Mouse (Mus musculus): ENCODE data around the gene Ankrd13a. TPM values are rescaled to one million over a fixed set of nuclear protein-coding genes. Genes with fewer than 3 reads are reported as not detected.

The Ankrd13a gene
- polyA plus RNA-seq, 1 experiment from 2014 or later, result 49.4 TPM

DNA sequence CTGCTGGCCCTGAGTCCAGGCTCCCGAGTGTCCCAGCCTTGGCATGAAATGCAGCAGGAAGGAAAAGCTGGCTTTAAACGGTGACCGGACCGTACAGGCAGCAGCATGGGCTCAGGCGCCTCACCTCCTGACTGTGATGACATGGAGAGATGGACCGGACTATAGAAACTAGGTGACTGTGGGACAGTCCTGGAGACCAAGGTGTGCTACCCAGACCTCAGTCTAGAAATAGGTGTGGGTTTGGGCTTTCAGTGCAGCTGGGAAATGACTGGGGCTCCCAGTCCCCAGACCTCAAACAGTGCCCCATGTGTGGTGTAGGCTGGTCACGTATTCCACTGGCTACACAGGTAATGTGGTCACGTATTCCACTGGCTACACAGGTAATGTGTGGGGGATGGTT lies 32.2 kb downstream of the Ankrd13a start:
- WGBS, result 84% methylated on average over 8 of the region's 8 CpGs
- Histone ChIP-seq H3K4me2 (ENCODE audit: low read depth, severe bottlenecking) (no peak overlapping the region), H3K4me3 (ENCODE audit: low read depth, low read length) (no peak overlapping the region), H3K9ac (ENCODE audit: low read length) (no peak overlapping the region), H3K27ac (replicated peaks; ENCODE audit: low read depth, low read length) (peak overlapping the region; percentile 51; the same call in 1 of the 2 replicates), H3K9me3 (ENCODE audit: control insufficient read depth, low read length) (no peaks in the 10 kb centered on the region), H3K36me3 (ENCODE audit: control insufficient read depth, insufficient read depth, low read length) (peaks cover 12% of the 10 kb centered on the region; the same call in 1 of the 2 replicates), H3K4me1 (ENCODE audit: control insufficient read depth, insufficient read depth, low read length) (peaks cover 22% of the 10 kb centered on the region), H3K27me3 (ENCODE audit: control insufficient read depth, insufficient read depth, low read length) (no peaks in the 10 kb centered on the region)
- DNase-seq (ENCODE audit: low spot score) (no peak), ATAC-seq (ENCODE audit: insufficient number of reproducible peaks, low FRiP score, low TSS enrichment, low read depth) (no peak)

DNA sequence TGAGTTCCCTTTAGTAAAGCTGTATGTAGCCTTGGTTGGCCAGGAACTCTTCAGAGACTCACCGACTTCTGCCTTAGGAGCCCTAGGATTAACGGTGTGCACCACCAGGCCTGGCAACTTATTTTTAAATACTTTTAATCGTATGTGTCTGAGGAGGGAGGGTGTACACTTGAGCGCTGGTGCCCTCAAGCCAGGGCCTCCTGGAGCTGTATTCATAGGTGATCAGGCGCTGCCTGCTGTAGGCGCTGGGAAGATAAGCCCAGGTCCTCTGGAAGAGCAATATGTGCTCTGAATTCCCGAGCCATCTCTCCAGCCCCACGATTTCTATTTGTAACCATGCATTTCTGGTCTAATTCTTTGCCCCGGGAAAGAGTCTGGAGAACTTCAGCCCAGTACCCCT lies 32.6 kb downstream of the Ankrd13a start:
- peaks cover 22% of the 10 kb centered on the region for H3K4me1 ChIP-seq (ENCODE audit: control insufficient read depth, insufficient read depth, low read length)
- no peaks in the 10 kb centered on the region for H3K27me3 ChIP-seq (ENCODE audit: control insufficient read depth, insufficient read depth, low read length)
- peaks cover 10% of the 10 kb centered on the region; the same call in 1 of the 2 replicates for H3K36me3 ChIP-seq (ENCODE audit: control insufficient read depth, insufficient read depth, low read length)
- no peak overlapping the region; the same call in 1 of the 2 replicates for H3K4me2 ChIP-seq (ENCODE audit: low read depth, severe bottlenecking)
- H3K27ac ChIP-seq (replicated peaks; ENCODE audit: low read depth, low read length), result peak overlapping the region; percentile 51
- no peak for ATAC-seq (ENCODE audit: insufficient number of reproducible peaks, low FRiP score, low TSS enrichment, low read depth)
- WGBS, result 53% methylated on average over 9 of the region's 9 CpGs
- H3K9me3 ChIP-seq (ENCODE audit: control insufficient read depth, low read length), result no peaks in the 10 kb centered on the region
- DNase-seq (ENCODE audit: low spot score), result no peak
- H3K9ac ChIP-seq (ENCODE audit: low read length), result no peak overlapping the region
- H3K4me3 ChIP-seq (ENCODE audit: low read depth, low read length), result no peak overlapping the region

DNA sequence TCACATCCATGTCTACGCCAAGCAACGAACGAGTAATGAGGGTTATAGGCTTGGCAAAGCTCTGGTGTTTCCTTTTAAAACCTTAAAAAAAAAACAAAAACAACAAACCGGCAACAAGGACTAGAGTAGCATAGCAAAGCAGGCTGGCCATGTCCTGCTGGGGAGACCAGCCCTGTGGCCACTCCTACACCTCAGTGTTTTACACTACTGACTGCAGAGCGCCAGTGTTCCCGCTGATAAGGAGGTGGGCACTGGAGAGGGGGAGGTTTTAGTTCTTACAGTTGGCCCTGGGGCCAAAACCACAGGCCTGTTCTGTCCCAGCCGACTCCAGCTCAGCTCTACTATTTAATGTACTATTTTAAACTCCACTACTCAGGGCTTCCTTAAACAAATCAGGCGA lies 33.0 kb downstream of the Ankrd13a start:
- ATAC-seq (ENCODE audit: insufficient number of reproducible peaks, low FRiP score, low TSS enrichment, low read depth) (no peak), DNase-seq (ENCODE audit: low spot score) (no peak)
- H3K36me3 ChIP-seq (ENCODE audit: control insufficient read depth, insufficient read depth, low read length), result peaks cover 10% of the 10 kb centered on the region; the same call in 1 of the 2 replicates
- H3K27ac ChIP-seq (replicated peaks; ENCODE audit: low read depth, low read length), result peak overlapping the region; percentile 12; the same call in 1 of the 2 replicates
- H3K4me3 ChIP-seq (ENCODE audit: low read depth, low read length), result no peak overlapping the region
- no peak overlapping the region for H3K4me2 ChIP-seq (ENCODE audit: low read depth, severe bottlenecking)
- peaks cover 22% of the 10 kb centered on the region for H3K4me1 ChIP-seq (ENCODE audit: control insufficient read depth, insufficient read depth, low read length)
- H3K27me3 ChIP-seq (ENCODE audit: control insufficient read depth, insufficient read depth, low read length), result no peaks in the 10 kb centered on the region
- H3K9ac ChIP-seq (ENCODE audit: low read length), result no peak overlapping the region
- WGBS, result 34% methylated on average over 8 of the region's 8 CpGs
- H3K9me3 ChIP-seq (ENCODE audit: control insufficient read depth, low read length), result no peaks in the 10 kb centered on the region

DNA sequence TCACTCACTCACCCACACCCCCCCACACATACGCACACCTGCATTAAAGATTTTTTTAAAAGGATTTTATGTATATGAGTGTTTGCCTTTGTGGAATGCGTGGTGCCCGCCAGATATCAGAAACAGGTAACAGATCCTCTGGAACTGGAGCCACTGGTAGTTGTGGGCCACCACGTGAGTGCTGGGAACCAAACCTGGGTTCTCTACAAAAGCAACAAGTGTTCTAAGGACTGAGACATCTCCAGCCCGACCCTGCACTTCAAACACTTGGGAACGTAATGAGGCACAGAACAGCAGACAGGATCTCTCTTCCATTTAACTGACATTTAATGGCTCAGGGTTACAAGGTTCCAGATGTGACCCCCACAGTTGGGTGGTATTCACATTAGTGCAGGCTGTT lies 33.4 kb downstream of the Ankrd13a start:
- no peaks in the 10 kb centered on the region for H3K27me3 ChIP-seq (ENCODE audit: control insufficient read depth, insufficient read depth, low read length)
- no peak overlapping the region for H3K4me3 ChIP-seq (ENCODE audit: low read depth, low read length)
- H3K27ac ChIP-seq (replicated peaks; ENCODE audit: low read depth, low read length), result no peak overlapping the region
- no peak overlapping the region for H3K9ac ChIP-seq (ENCODE audit: low read length)
- 43% methylated on average over 6 of the region's 6 CpGs for WGBS
- ATAC-seq (ENCODE audit: insufficient number of reproducible peaks, low FRiP score, low TSS enrichment, low read depth) (no peak), DNase-seq (ENCODE audit: low spot score) (no peak)
- H3K9me3 ChIP-seq (ENCODE audit: control insufficient read depth, low read length), result no peaks in the 10 kb centered on the region
- H3K4me2 ChIP-seq (ENCODE audit: low read depth, severe bottlenecking), result no peak overlapping the region
- H3K36me3 ChIP-seq (ENCODE audit: control insufficient read depth, insufficient read depth, low read length), result peaks cover 10% of the 10 kb centered on the region; the same call in 1 of the 2 replicates
- H3K4me1 ChIP-seq (ENCODE audit: control insufficient read depth, insufficient read depth, low read length), result peaks cover 22% of the 10 kb centered on the region

DNA sequence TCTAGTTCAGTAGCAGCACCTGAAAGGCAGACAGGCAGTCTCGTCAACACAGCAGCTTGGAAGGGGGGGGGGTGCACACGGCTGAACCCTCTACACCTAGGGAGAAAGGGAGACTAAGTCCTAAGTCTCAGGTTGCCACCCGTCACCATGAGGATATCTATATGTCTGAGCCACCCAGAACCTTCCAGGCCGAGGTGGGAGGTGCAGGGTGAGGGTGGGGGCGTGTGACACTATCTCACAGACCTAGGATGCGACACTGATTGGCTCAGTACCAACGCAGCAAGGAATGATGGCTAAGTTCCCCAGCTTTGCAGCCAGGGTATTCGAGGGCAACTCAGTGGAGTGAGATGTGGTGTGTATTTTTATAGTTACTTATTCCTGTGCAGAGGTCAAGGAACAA lies 33.9 kb downstream of the Ankrd13a start:
- ATAC-seq (ENCODE audit: insufficient number of reproducible peaks, low FRiP score, low TSS enrichment, low read depth) (no peak), DNase-seq (ENCODE audit: low spot score) (no peak)
- no peak overlapping the region for H3K4me3 ChIP-seq (ENCODE audit: low read depth, low read length)
- WGBS, result 59% methylated on average over 8 of the region's 8 CpGs
- H3K36me3 ChIP-seq (ENCODE audit: control insufficient read depth, insufficient read depth, low read length), result peaks cover 9% of the 10 kb centered on the region; the same call in 1 of the 2 replicates
- H3K9me3 ChIP-seq (ENCODE audit: control insufficient read depth, low read length), result no peaks in the 10 kb centered on the region
- H3K9ac ChIP-seq (ENCODE audit: low read length), result no peak overlapping the region
- no peak overlapping the region for H3K27ac ChIP-seq (replicated peaks; ENCODE audit: low read depth, low read length)
- no peaks in the 10 kb centered on the region for H3K27me3 ChIP-seq (ENCODE audit: control insufficient read depth, insufficient read depth, low read length)
- H3K4me2 ChIP-seq (ENCODE audit: low read depth, severe bottlenecking), result no peak overlapping the region
- peaks cover 22% of the 10 kb centered on the region for H3K4me1 ChIP-seq (ENCODE audit: control insufficient read depth, insufficient read depth, low read length)

DNA sequence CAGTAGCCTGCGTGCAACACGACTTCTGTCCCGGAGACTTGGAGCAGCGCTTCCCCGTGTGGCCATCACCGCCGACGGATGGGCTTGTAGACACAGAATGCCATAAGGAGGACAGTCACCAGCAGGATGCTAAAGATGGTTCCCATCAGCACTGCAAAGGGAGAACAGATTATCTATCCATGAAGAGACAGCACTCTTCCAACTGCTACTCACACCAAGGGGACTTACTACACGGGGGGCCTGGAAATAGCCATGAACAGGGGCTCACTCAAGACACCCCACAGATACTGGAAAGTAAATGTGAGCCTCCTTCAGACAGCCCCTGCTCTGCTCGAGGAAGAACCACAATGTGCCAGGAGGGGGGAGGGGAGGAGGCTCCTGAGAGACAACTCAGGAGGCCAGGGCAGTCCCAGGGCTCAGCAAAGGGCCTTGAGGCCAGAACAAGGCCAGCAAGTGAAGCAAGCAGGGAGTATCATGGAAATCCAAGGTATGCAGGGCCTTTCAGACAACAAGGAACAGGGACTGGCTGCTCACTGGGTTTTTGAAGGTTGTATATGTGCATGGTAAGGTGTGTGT lies 34.8 kb downstream of the Ankrd13a start:
- DNase-seq (ENCODE audit: low spot score) (no peak), ATAC-seq (ENCODE audit: insufficient number of reproducible peaks, low FRiP score, low TSS enrichment, low read depth) (no peak)
- peaks cover 2% of the 10 kb centered on the region; the same call in 1 of the 2 replicates for H3K36me3 ChIP-seq (ENCODE audit: control insufficient read depth, insufficient read depth, low read length)
- H3K9ac ChIP-seq (ENCODE audit: low read length), result no peak overlapping the region
- 80% methylated on average over 10 of the region's 10 CpGs for WGBS
- H3K4me2 ChIP-seq (ENCODE audit: low read depth, severe bottlenecking), result no peak overlapping the region
- H3K27me3 ChIP-seq (ENCODE audit: control insufficient read depth, insufficient read depth, low read length), result no peaks in the 10 kb centered on the region
- H3K27ac ChIP-seq (replicated peaks; ENCODE audit: low read depth, low read length), result no peak overlapping the region
- peaks cover 22% of the 10 kb centered on the region for H3K4me1 ChIP-seq (ENCODE audit: control insufficient read depth, insufficient read depth, low read length)
- no peak overlapping the region for H3K4me3 ChIP-seq (ENCODE audit: low read depth, low read length)
- H3K9me3 ChIP-seq (ENCODE audit: control insufficient read depth, low read length), result no peaks in the 10 kb centered on the region

DNA sequence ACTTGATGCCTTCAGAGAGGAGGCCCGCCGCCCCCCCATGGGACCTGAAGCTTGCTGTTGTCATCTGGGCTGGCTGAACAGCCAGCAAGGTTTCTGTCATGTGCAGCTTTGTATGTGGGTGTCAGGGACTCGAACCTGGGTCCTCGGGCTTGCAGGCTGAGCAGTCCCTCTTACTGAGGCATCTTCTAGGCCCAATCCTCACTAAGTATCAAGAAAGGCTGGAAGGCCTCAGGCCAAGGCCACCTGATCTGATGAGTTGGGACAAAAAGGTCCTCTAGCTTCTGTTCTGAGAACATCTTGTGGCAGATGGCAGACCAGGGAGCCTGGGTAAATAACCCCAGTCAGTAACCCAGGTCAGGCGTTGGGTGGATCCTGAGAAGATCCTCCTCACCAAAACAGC lies 35.3 kb downstream of the Ankrd13a start:
- 86% methylated on average over 5 of the region's 5 CpGs for WGBS
- DNase-seq (ENCODE audit: low spot score) (no peak), ATAC-seq (ENCODE audit: insufficient number of reproducible peaks, low FRiP score, low TSS enrichment, low read depth) (no peak)
- Histone ChIP-seq H3K36me3 (ENCODE audit: control insufficient read depth, insufficient read depth, low read length) (no peaks in the 10 kb centered on the region), H3K4me2 (ENCODE audit: low read depth, severe bottlenecking) (no peak overlapping the region), H3K4me1 (ENCODE audit: control insufficient read depth, insufficient read depth, low read length) (peaks cover 22% of the 10 kb centered on the region), H3K27ac (replicated peaks; ENCODE audit: low read depth, low read length) (no peak overlapping the region), H3K9ac (ENCODE audit: low read length) (no peak overlapping the region), H3K9me3 (ENCODE audit: control insufficient read depth, low read length) (no peaks in the 10 kb centered on the region), H3K27me3 (ENCODE audit: control insufficient read depth, insufficient read depth, low read length) (no peaks in the 10 kb centered on the region), H3K4me3 (ENCODE audit: low read depth, low read length) (no peak overlapping the region)

DNA sequence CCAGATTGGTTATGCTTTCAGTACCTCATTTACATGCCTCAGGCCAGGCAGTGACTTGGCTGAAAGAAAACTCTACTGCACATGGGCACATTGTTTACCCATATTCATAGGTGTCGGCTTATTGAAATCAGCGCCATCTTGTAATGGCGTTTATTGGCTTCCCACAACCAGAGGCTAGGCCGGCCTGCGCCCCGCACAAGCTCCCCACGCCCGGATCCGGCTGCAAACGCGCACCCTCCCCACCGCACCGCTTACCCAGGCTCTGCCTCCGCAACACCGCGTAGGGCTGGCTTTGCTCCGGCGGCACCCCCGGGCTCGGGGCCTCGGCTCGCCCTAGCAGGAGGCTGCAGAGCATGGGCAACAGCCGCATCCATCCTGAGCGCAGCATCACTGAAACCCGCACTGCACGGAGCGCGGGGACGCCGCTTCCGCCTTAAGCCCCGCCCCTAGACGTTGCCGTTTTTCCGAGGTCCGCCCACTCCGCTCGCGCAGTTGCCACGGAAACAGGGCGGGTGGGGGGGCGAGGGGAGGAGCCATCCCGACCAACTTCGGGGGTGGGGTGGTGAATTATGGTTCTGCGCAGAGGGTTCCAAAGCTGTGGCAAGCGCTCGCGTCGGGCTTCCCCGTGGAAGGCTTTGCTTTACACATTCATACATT lies 39.2 kb downstream of the Ankrd13a start:
- H3K27ac ChIP-seq (replicated peaks; ENCODE audit: low read depth, low read length), result peak overlapping the region; percentile 59; the same call in 1 of the 2 replicates
- peak overlapping the region; percentile 90 for H3K9ac ChIP-seq (ENCODE audit: low read length)
- no peaks in the 10 kb centered on the region for H3K36me3 ChIP-seq (ENCODE audit: control insufficient read depth, insufficient read depth, low read length)
- H3K4me3 ChIP-seq (ENCODE audit: low read depth, low read length), result peak overlapping the region; percentile 81
- under 1% methylated on average over 50 of the region's 50 CpGs for WGBS
- peaks cover 3% of the 10 kb centered on the region for H3K4me1 ChIP-seq (ENCODE audit: control insufficient read depth, insufficient read depth, low read length)
- H3K9me3 ChIP-seq (ENCODE audit: control insufficient read depth, low read length), result no peaks in the 10 kb centered on the region
- peak; percentile 94 for DNase-seq (ENCODE audit: low spot score)
- no peaks in the 10 kb centered on the region for H3K27me3 ChIP-seq (ENCODE audit: control insufficient read depth, insufficient read depth, low read length)
- peak; percentile 93 for ATAC-seq (ENCODE audit: insufficient number of reproducible peaks, low FRiP score, low TSS enrichment, low read depth)
- H3K4me2 ChIP-seq (ENCODE audit: low read depth, severe bottlenecking), result peak overlapping the region; percentile 41
